Mouse (Mus musculus): ENCODE results near the gene S100a11.

Gene S100a11

DNA sequence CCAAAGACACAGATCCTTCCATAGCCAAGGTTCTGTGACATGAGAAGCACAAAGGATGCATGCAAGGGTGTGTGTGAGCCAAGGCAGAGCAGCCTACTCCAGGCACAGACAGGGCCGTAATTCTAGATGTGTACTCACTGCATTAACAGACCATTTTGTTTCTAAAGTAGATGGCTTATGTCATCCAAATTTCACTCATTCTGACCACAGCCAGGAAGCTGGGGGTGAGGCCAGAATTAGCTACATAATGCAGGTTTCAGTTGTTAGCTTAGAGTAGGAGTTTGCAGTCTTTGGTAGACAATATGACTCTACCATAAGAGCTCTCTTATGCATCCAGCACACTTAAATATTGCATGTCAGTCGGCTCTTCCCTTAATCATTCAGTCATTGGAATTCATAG, 42.1 kb downstream of the S100a11 start:
- no peak for DNase-seq (ENCODE audit: low spot score)

DNA sequence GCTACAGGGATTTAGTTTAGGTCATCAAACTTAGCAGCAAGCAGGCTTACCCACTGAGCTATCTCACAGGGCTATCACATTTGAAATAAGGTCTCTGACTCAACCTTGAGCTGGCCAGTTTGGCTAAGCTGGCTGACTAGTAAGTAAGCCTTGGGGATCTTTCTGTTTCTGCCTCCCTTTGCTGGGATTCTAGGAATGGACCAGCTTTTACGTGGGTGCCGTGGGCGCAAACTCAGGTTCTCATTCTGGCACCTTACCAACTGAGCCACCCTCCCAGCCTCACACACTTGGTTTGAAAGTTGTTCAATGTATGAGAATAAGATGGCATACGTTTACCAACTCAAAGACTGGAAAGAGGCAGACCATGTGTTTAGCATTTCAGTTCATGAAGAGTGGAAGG, 42.9 kb downstream of the S100a11 start:
- no peak for DNase-seq (ENCODE audit: low spot score)

DNA sequence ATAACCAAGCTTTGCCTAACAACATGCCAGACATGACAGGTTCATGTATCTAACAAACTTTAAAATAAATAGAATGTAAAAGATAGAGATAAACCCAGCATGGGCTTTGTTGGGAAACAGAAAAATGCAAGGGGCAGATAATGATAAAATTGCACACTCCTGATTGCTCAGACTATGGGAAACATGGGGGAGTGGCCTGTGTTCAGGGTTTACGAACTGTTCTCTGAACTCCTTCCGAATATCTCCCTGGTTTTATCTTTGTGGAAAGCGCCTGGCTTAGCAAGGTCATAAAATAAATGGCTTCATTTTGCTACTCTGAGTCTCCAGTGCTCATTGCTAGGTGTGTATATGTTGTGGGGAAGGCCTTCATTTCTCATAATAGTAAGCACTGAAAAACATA, 46.6 kb downstream of the S100a11 start:
- DNase-seq (ENCODE audit: low spot score), result no peak

DNA sequence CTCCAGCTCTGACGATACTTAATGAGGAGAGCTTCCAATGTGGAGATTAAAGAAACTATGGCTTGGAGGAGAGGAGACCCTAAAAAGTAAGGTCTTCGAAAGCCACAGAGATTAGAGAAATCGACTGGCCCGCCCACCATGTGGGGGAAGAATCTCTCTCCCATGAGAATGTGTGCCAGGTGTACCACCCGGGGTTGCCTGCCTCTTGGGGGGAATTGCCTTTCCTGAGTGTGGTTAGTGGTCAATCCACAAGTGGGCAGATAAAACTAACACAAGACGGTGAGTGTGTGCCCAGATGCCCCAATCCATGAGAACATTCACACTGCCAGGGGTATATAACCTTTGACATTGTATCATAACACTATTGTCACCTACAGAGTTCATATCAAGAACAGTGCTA, 47.4 kb downstream of the S100a11 start:
- no peak for DNase-seq (ENCODE audit: low spot score)

DNA sequence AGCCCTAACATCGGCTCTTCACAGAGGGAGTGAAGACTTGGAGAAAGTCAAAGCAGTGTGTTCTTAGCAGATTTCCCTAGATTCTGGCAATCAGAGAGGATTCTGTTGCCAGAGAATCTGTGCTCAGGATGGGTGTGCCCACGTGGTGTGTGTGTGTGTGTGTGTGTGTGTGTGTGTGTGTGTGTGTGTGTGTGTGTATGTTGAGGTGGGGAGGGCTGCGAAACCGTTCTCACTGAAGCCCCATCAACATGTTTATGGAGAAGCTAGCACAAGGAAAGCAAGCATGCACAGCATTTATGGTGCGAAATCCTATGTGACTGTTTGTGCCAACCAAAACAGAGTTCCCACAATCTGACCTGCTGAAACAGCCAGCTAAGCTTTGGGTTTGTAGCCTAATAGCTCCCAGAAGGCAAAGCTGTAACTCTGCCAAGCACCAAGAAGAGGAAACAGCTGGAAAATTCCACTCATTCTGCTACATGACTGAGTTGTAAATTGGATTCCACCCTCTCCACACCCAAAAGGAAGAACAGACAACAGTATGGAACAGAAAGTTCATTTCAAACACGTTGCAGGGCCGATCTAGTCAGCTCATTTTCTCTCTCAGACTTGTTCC, 48.2 kb downstream of the S100a11 start:
- DNase-seq (ENCODE audit: low spot score), result no peak

DNA sequence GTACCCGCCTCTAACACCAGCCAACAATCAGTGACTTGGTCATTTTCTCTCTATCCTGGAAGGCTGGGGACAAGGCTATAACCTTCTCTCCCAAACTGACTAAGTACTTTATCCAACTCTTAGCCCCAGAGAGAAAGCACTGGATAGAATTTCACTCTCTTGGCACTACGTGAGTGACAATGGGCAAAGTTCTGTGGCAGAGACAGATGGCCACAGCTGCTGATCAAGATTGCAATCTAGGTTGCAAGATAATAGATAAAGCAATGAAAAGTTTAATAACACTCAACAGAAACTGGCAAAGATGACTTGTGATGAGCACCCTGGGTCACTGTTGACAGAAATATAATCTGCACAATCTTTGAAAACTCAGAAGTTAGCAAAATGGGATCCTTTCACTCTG, 48.8 kb downstream of the S100a11 start:
- DNase-seq (ENCODE audit: low spot score), result no peak

DNA sequence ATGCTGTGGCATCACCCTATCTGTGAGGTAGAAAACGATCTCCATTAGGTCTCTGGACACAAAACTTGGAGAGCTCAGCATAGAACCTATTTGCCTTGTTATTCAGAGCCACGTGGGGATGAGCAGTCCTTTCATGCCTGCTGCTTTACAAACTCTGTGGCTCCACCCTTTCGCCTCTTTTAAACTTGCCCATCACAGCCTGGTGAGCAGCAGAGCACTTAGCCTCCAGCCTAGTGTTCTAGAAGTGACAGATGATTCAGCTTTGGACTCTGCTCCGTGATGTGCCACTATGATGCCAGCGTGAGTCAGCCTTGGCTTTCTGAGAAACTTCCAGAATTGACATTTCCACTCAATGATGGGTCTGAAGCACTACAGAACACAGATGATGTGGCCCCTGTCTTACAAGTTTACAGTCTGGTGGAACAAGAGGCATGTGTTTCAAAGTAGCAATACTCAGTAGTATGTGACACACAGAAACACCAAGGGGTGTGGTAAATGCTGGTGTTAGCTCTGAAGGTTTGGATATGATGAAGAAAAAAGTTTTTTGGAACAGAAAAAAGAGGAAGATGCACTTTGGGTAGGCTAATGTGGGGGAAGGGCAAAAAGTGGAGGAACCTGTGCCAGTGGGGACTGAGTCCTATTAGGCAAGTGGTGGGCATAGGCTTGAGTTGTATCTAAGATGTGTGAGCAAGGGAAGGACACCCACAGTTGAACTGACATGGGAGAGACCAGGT, 51.9 kb downstream of the S100a11 start:
- DNase-seq (ENCODE audit: low spot score), result no peak

Measured in urinary bladder, postnatal 25 days (tissue).